Mouse (Mus musculus) embryonic facial prominence, embryonic 10.5 days (tissue): Measurements from ENCODE around the gene Mat2b. TPM values are rescaled to one million over a fixed set of nuclear protein-coding genes. Genes with fewer than 3 reads are reported as not detected.
"Not testable (repeated sequence)": the region's sequence is repeated elsewhere in the genome, so short reads cannot be mapped to it uniquely, and the experiment has no call there.

ENCODE experiments used
- DNase-seq: peaks from one replicate; pipeline ENCODE4 v3.0.0-alpha.2; 2017; ENCODE audit warnings: low spot score
- H3K27ac ChIP-seq: fragments of 300-500 bp; sonication (generic); replicated peaks from 2 replicates; pipeline ENCODE4 v1.5.1; 2016; ENCODE audit warnings: mild to moderate bottlenecking
- H3K27me3 ChIP-seq: fragments of 300-500 bp; sonication (generic); replicated peaks from 2 replicates; pipeline ENCODE4 v1.6.1; 2016; ENCODE audit warnings: low read depth, mild to moderate bottlenecking; ENCODE audit not compliant: poor library complexity, severe bottlenecking
- H3K36me3 ChIP-seq: fragments of 300-500 bp; sonication (generic); replicated peaks from 2 replicates; pipeline ENCODE4 v1.6.1; 2016; ENCODE audit warnings: mild to moderate bottlenecking, moderate library complexity
- H3K4me1 ChIP-seq: fragments of 300-500 bp; sonication (generic); 2 replicates; pipeline ENCODE4 v1.6.1; 2016
- H3K4me3 ChIP-seq: fragments of 300-500 bp; sonication (generic); 2 replicates; pipeline ENCODE4 v1.5.1; 2016; ENCODE audit warnings: mild to moderate bottlenecking, moderate library complexity
- H3K9me3 ChIP-seq: fragments of 300-500 bp; sonication (generic); 2 replicates; pipeline ENCODE4 v1.6.1; 2016; ENCODE audit warnings: mild to moderate bottlenecking
- WGBS: fragments of 180-500 bp; shearing (Covaris S2); methylation state at CpG from one replicate; pipeline ENCODE4 v1.1.7; 2016; 5-methylcytosine and 5-hydroxymethylcytosine counted together
- polyA plus RNA-seq: library from polyadenylated mRNA; unstranded; fragments of >200 nt; fragmentation: Nextera tagmentation; extraction: Ambion mirVana; gene quantifications from 2 replicates; pipeline ENCODE4 v1.2.1, GENCODE M21; 2016

The Mat2b gene
- polyA plus RNA-seq: 96.0 and 106 TPM in 2 replicates

DNA sequence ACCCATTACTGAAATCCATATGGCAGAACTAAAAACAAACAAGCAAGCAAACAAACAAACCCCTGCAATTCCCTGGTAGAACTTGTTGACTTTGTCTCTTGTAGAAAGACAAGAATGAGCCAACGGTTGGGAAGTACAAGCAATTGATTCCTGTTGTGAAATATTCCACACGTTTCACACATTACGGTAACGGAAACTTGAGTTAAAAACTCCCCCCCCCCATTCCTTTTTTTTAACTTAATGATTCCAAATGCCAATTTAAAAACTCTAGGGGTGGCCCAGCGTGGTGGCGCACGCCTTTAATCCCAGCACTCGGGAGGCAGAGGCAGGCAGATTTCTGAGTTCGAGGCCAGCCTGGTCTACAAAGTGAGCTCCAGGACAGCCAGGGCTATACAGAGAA is at the start of gene Mat2b:
Gene Mat2b (minus strand): TSS at position 101 of the 400 bp plus-strand sequence.
- no peaks in the 10 kb centered on the region for H3K27me3 ChIP-seq
- peak within 1 kb of the TSS; percentile 91 for H3K4me3 ChIP-seq
- WGBS: 87% methylated on average over 9 of the region's 9 CpGs
- no peak for DNase-seq
- H3K27ac ChIP-seq: peak within 1 kb of the TSS; percentile 95
- peaks cover 9% of the 10 kb centered on the region; the same call in 1 of the 2 replicates for H3K9me3 ChIP-seq
- peaks cover 12% of the 10 kb centered on the region for H3K36me3 ChIP-seq
- peaks cover 25% of the 10 kb centered on the region for H3K4me1 ChIP-seq

DNA sequence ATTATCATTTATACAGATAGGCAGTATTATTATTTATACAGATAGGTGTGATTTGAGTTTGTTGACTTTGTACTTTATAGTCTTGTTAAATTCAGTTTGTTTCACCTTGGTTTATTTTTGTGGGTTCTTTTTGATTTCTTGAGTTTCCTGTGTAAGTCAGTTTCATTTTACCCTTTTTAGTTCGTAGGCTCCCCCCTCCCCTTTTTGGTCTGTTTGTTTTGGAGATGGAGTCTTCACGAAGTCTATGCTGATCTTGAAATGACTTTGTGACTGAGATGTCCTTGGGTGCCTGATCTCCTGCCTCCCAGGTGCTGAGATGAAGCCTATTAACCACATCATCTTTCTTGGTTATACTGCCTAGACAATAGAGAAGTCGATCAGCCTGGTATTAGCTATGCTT is 49.3 kb upstream of the Mat2b start:
- 84% methylated on average over 3 of the region's 3 CpGs for WGBS

DNA sequence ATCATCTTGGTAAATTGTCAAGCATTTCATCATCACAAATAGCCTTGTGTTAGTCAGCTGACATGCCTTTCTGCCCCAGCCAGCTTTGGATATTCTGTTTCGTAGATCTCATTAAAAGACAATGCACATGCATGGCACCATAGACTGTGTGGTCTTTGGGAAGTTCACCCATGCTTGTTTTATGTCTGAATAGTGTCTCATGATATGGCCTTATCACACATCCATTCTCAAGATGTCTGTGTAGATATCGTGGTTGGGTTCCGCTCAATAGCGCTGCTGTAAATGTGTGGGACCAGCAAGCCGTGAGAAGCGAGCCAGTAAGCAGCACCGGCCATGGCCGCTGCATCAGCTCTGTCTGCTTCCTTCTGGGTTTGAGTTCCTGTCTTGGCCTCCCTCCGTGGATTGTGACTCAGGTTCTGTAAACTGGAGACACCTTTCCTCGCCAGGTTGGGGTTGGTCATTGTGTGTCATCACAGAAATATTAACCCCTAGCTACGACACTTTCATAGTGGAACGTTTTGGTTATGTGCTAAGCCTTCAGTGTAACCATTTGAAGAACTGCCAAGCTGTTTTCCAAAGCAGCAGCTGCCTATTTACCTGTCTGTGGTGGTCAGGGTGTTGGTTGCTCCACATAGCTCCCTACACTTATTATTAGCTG is 46.7 kb upstream of the Mat2b start:
- 92% methylated on average over 12 of the region's 12 CpGs for WGBS
- H3K4me3 ChIP-seq: no peak overlapping the region

More for the DNA sequence above, 49.3 kb upstream of the Mat2b start:
- no peak overlapping the region for H3K4me3 ChIP-seq
- no peak for DNase-seq
- no peaks in the 10 kb centered on the region for H3K27me3 ChIP-seq
- H3K27ac ChIP-seq: no peak overlapping the region
- H3K9me3 ChIP-seq: no peaks in the 10 kb centered on the region
- H3K4me1 ChIP-seq: no peaks in the 10 kb centered on the region
- H3K36me3 ChIP-seq: peaks cover 32% of the 10 kb centered on the region

DNA sequence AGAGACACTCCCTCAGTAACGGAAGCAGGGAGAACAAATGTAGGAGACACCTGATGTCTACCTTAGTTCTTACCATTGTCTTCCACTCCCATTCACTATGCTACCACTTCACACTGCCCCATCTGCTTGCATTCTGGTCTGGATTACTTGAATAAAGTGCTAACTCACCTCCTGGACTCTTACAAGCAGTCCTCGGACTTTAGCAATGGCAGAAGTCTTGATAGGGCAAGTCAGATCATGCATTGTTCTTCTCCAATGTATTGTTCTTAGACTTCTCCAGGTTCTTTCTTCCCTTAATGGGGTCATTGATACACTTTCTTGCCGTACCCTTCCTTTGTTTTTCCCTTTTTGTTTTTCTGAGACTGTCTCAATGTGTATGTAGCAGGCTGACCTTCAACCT is 42.4 kb upstream of the Mat2b start:
- Histone ChIP-seq H3K4me1 (peaks cover 16% of the 10 kb centered on the region), H3K27ac (no peak overlapping the region), H3K27me3 (no peaks in the 10 kb centered on the region), H3K4me3 (no peak overlapping the region), H3K9me3 (no peaks in the 10 kb centered on the region), H3K36me3 (peaks cover 70% of the 10 kb centered on the region)
- no peak for DNase-seq
- 86% methylated on average over 3 of the region's 3 CpGs for WGBS

More for the DNA sequence above, 46.7 kb upstream of the Mat2b start:
- no peak for DNase-seq
- H3K27me3 ChIP-seq: no peaks in the 10 kb centered on the region
- H3K36me3 ChIP-seq: peaks cover 58% of the 10 kb centered on the region
- no peak overlapping the region for H3K27ac ChIP-seq
- H3K4me1 ChIP-seq: no peaks in the 10 kb centered on the region
- H3K9me3 ChIP-seq: no peaks in the 10 kb centered on the region

DNA sequence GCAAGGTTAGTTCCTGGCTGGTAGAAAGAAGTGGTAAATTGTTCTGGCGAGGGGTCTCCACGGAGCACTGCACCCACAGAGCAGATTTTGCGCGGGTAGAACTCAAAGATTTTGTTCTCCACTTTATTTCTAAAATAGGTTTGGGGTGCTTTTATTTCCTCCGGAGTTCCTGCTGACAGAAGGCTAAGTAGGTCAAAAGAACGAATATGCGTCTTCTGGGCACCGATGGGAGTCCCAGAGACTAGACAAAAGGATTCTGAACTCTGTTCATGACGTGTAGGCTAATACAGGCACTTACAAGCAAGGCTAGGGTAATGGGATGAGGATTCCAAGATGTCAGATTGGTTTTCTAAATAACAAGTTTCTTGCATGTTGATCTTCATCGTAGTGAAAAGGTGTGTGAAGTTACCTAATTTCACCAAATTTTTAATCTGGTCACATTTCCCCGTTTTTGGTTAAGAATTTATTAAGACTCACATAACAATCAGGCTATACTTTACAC is 39.3 kb upstream of the Mat2b start:
- Histone ChIP-seq H3K4me1 (peaks cover 24% of the 10 kb centered on the region), H3K4me3 (peak overlapping the region; percentile 93), H3K9me3 (no peaks in the 10 kb centered on the region), H3K36me3 (peaks cover 59% of the 10 kb centered on the region), H3K27ac (peak overlapping the region; percentile 96), H3K27me3 (no peaks in the 10 kb centered on the region)
- DNase-seq: peak; percentile 12
- WGBS: 7% methylated on average over 11 of the region's 11 CpGs

DNA sequence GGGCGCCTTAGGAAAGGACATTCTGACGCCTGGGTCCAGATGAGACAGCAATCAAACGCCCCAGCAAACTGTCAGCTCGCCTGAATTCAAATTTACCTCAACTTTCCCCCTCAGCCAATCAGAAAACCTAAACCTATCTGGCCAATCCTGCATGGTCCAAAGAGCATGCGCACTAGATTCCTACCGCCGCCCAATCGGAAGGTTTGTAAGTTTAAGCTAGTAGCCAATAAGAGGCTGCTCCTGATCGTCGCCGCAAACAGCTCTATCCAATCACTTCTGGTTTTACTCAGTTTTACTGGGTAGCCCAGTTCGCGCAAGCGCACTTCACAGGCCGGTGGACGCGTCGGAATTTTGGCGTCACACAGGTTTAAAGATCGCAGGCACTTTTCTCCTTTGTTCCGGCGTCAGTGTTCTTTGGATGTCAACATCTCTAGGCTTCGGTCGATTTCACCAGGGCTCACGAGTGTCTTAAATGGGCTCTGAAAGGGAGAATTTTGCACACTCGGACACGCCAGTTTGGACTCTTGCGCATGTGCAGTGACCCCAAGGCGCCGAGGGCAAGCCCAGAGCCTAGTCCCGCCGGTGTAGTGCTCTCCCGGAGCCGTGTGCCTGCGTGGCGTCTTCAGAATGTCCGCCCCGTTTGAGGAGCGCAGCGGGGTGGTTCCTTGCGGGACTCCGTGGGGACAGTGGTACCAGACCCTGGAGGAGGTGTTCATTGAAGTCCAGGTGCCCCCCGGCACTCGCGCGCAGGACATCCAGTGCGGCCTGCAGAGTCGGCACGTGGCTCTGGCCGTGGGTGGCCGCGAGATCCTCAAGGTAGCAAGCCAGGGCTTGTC is 38.6 kb upstream of the Mat2b start, which contains the start of the genes Hmmr and Nudcd2:
Gene Hmmr (minus strand): TSS at position 84 of the 836 bp plus-strand sequence.
Gene Nudcd2 (plus strand): TSS at position 329 of the 836 bp plus-strand sequence.
- Histone ChIP-seq H3K27me3 (no peaks in the 10 kb centered on the region), H3K4me1 (peaks cover 24% of the 10 kb centered on the region), H3K27ac (peak within 1 kb of the TSS; percentile 96), H3K4me3 (peak within 1 kb of the TSS; percentile 93), H3K9me3 (no peaks in the 10 kb centered on the region), H3K36me3 (peaks cover 59% of the 10 kb centered on the region)
- DNase-seq: peak; percentile 94
- WGBS: under 1% methylated on average over 52 of the region's 52 CpGs

DNA sequence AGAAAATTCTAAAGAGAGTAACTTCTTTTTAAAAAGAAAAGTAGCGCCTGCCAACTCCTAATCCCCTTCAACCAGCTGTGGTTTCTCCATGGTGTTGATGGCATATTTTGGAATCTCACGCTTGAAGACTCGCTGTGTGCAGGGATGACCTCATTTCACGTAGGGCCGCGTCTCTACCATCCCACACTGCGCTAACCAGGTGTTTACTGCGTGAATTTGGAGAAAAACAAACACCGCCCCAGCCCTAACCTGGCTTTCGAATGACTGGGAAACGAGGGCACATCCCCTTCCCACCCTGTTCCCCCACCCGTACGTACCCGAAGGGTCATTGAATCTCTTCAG is 38.0 kb upstream of the Mat2b start:
- WGBS: 2% methylated on average over 14 of the region's 14 CpGs
- no peak for DNase-seq
- Histone ChIP-seq H3K27me3 (no peaks in the 10 kb centered on the region), H3K36me3 (peaks cover 59% of the 10 kb centered on the region), H3K4me1 (peaks cover 24% of the 10 kb centered on the region), H3K27ac (peak overlapping the region; percentile 90), H3K4me3 (peak overlapping the region; percentile 93), H3K9me3 (no peaks in the 10 kb centered on the region)

DNA sequence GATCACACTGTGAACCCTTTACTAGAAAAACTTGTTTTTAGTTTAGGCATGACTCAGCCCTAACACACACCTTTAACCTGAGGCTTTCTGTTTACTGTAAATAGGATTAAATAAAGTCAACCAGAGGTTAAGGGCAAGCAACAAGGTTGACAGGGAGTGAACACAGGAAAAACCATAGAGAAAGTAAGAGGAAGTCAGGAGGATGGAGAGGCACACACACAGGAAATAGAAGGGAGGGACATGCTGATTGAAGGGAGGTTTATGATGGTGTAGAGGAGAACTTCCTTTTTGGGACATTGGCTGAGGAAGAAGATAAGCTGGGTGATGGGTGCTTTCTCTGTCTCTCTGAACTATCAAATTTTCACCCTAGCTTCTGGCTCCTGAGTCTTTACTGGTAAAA is 23.3 kb upstream of the Mat2b start:
- H3K27me3 ChIP-seq: no peaks in the 10 kb centered on the region
- no peaks in the 10 kb centered on the region for H3K4me1 ChIP-seq
- no peaks in the 10 kb centered on the region for H3K9me3 ChIP-seq
- H3K4me3 ChIP-seq: no peak overlapping the region
- no peak for DNase-seq
- peaks cover 100% of the 10 kb centered on the region for H3K36me3 ChIP-seq
- H3K27ac ChIP-seq: no peak overlapping the region

DNA sequence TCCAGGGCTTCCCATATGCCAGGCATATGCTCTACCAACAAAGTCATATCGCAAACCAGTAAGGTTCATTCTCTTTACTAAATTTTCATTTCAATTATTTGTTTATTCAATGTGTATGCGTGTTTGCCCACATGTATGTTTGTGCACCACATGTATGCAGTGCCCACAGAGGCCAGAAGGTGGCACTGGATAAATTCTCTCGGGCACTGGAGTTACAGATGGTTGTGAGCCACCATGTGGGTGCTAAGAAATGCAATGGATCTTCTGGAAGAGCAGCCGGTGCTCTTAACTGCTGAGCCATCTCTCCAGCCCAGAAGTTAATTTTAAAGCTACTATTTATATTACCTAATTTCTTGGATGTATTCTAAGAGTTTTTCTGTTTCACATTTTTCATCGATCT is 20.5 kb upstream of the Mat2b start:
- Histone ChIP-seq H3K9me3 (no peaks in the 10 kb centered on the region), H3K27ac (no peak overlapping the region), H3K4me1 (no peaks in the 10 kb centered on the region), H3K36me3 (peaks cover 100% of the 10 kb centered on the region), H3K4me3 (no peak overlapping the region), H3K27me3 (no peaks in the 10 kb centered on the region)
- no peak for DNase-seq
- WGBS: 94% methylated on average over 5 of the region's 5 CpGs

DNA sequence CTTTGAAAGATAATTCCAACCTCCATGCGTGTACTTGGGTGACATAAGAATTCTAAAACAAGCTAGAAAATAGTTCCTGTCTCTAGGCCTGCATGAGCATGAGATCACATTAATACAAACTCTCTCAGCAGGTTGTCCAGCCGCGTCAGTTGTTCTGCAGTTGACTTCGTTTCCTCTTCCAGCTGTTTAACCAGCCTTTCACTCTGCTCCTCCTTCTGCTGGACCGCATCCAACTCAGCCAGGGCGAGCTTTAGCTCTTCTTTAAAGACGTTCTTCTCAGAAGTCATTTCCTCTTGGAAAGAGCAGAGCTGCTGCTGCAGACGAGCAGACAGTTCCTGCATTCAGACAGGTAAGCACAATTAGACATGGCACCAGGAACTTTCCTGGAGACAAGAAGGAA is 18.9 kb upstream of the Mat2b start:
- H3K36me3 ChIP-seq: peaks cover 100% of the 10 kb centered on the region
- 91% methylated on average over 8 of the region's 8 CpGs for WGBS
- no peaks in the 10 kb centered on the region for H3K4me1 ChIP-seq
- no peaks in the 10 kb centered on the region for H3K9me3 ChIP-seq
- H3K27ac ChIP-seq: no peak overlapping the region
- no peak for DNase-seq
- H3K27me3 ChIP-seq: no peaks in the 10 kb centered on the region
- no peak overlapping the region for H3K4me3 ChIP-seq

DNA sequence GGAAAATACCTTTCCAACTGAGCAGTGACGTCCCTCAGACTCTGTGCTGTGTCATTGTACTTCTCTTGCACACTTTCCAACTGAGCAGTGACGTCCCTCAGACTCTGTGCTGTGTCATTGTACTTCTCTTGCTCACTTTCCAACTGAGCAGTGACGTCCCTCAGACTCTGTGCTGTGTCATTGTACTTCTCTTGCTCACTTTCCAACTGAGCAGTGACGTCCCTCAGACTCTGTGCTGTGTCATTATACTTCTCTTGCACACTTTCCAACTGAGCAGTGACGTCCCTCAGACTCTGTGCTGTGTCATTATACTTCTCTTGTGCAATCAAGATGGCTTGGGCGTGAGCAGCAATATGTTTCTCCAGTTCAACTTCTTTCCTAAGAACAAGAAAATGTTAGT is 14.9 kb upstream of the Mat2b start:
- H3K36me3 ChIP-seq: peaks cover 99% of the 10 kb centered on the region
- DNase-seq, H3K4me1 ChIP-seq, H3K27ac ChIP-seq, H3K9me3 ChIP-seq, H3K4me3 ChIP-seq, H3K27me3 ChIP-seq: not testable (repeated sequence)
- 91% methylated on average over 6 of the region's 6 CpGs for WGBS

DNA sequence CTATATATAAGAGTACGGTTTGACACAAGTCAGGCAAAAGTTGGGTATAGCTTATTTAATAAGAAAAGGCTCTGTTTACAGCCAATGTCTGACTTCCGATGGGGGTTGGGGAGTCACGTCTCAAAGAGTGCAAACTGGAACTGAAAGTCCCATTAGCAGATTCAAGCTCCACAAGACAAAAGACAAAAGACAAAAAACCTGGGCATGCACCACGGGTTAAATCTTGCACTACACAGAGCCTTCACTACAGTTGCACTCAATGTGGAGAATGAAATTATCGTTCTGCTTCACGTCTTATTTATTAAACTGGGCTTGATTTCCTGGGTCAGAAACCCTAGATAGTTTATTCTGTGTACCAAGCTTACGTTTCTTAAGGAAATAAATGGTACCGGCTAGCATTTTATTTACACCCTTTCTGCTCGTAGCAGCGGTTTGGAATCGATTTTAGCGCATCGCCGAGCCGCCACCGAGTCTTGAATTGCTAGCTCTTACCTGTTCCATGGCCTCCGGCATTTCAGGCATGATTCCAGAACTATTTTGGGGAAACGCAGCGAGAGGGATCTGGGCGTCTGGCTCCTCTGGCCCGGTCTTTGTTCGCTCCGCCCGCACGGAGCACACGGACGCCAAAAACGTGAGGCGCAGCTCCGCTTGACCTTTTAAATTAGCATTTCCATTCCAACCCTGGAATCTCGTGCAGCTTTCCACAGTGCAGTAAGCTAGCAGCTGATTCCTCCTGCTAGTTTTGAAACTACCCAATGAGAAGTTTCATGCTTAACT is 504 bp downstream of the Mat2b start:
- Histone ChIP-seq H3K27ac (peak overlapping the region; percentile 95), H3K9me3 (peaks cover 3% of the 10 kb centered on the region; the same call in 1 of the 2 replicates), H3K27me3 (no peaks in the 10 kb centered on the region), H3K36me3 (peaks cover 6% of the 10 kb centered on the region), H3K4me1 (peaks cover 26% of the 10 kb centered on the region), H3K4me3 (peak overlapping the region; percentile 91)
- peak; percentile 76 for DNase-seq
- under 1% methylated on average over 31 of the region's 31 CpGs for WGBS
